Mouse (Mus musculus): Measurements from ENCODE around the gene Aak1.

- TF ChIP-seq FLI1 (IDR thresholded peaks at IDR 0.05; ENCODE audit: low read length) (no peak), GATA1 (IDR thresholded peaks at IDR 0.05; ENCODE audit: borderline replicate concordance, low read length) (no peak)
These were observed 101.5 kb downstream of the Aak1 start for GRCm38 (mm10) chr6:86950733-86951255.

All from megakaryocyte, embryonic 14.5 days (primary cell).